Mouse (Mus musculus) large intestine, adult 2 months (tissue): ENCODE measurements around the gene Dnah1. TPM values are rescaled to one million over a fixed set of nuclear protein-coding genes. Genes with fewer than 3 reads are reported as not detected.

ENCODE experiments used
- polyA plus RNA-seq: library from polyadenylated mRNA; depleted of rRNA; stranded (reverse); fragments of >200 nt; gene quantifications from 2 replicates; pipeline ENCODE4 v1.2.3, GENCODE M21; 2012; rRNA removed

Gene Dnah1
- polyA plus RNA-seq, 1 experiment = 0.10 TPM

Other genes with a start within 250 kb of the Dnah1 start
- 25.4 and 30.4 TPM in 2 replicates for gene Smim4, start 194.9 kb downstream of the Dnah1 start, polyA plus RNA-seq
- 9.5 and 9.8 TPM in 2 replicates for gene Nt5dc2, start 192.8 kb downstream of the Dnah1 start, polyA plus RNA-seq
- 39.2 and 72.8 TPM in 2 replicates for gene Stab1, start 155.3 kb downstream of the Dnah1 start, polyA plus RNA-seq
- gene Tnnc1, start 115.6 kb downstream of the Dnah1 start, polyA plus RNA-seq = 0.18 and 0.42 TPM in 2 replicates
- 119 and 164 TPM in 2 replicates for gene Nisch, start 107.0 kb downstream of the Dnah1 start, polyA plus RNA-seq
- gene Sema3g, start 106.0 kb downstream of the Dnah1 start, polyA plus RNA-seq = 1.3 and 1.8 TPM in 2 replicates
- gene Phf7, start 72.6 kb downstream of the Dnah1 start, polyA plus RNA-seq = 4.0 and 4.6 TPM in 2 replicates
- gene Bap1, start 72.4 kb downstream of the Dnah1 start, polyA plus RNA-seq = 32.6 and 44.7 TPM in 2 replicates
- gene Capn7, start 12.7 kb upstream of the Dnah1 start, polyA plus RNA-seq = 8.8 and 12.1 TPM in 2 replicates
- gene Sh3bp5, start 112.2 kb upstream of the Dnah1 start, polyA plus RNA-seq = 4.6 and 7.5 TPM in 2 replicates
- 15.9 and 29.4 TPM in 2 replicates for gene Eaf1, start 170.5 kb upstream of the Dnah1 start, polyA plus RNA-seq
- gene Mettl6, start 171.1 kb upstream of the Dnah1 start, polyA plus RNA-seq = 8.5 and 9.2 TPM in 2 replicates